Mouse (Mus musculus) erythroblast, adult 5-6 weeks (primary cell): ENCODE data around the gene Nrg4. TPM values are rescaled to one million over a fixed set of nuclear protein-coding genes. Genes with fewer than 3 reads are reported as not detected.

Source experiments
- ATAC-seq: replicated peaks from 2 replicates; pipeline ENCODE4 v1.8.0; 2016; ENCODE audit warnings: moderate number of reproducible peaks, mild to moderate bottlenecking, moderate TSS enrichment, inconsistent platforms; ENCODE audit not compliant: poor library complexity, low FRiP score, severe bottlenecking
- total RNA-seq, 2 experiments: library from RNA; stranded (forward) in 1 of 2; stranded (reverse) in 1 of 2; fragments of 150-400 nt in 1 of 2; fragments of 200-764, 138-1000 nt in 1 of 2; gene quantifications; 2 replicates each; pipeline versions ENCODE4 v1.2.3 to v1.2.4; 2015 to 2017; ENCODE audit warnings: low replicate concordance in 2 of 2

Nrg4 gene
- total RNA-seq, 2 experiments from 2014 or later: 1.7 to 2.1 TPM

DNA sequence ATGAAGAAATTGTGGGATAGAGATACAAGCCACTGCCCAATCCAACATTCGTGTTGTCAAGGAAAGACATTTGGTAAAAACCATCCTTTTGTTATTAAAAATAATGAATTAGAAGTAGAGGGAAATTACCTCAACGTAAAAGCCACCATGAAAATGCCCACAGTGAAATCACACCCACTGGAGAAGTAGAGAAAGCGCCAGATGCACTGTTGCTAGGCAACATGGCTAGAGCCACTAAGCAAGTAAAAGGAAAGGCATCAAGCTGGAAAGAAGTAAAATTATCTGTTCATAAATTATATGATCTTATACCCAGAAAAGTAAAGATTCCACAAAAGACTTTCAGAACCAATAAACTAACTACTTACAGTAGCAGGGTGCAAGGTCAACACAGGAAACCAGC is 100.4 kb downstream of the Nrg4 start:
- ATAC-seq: no peak

DNA sequence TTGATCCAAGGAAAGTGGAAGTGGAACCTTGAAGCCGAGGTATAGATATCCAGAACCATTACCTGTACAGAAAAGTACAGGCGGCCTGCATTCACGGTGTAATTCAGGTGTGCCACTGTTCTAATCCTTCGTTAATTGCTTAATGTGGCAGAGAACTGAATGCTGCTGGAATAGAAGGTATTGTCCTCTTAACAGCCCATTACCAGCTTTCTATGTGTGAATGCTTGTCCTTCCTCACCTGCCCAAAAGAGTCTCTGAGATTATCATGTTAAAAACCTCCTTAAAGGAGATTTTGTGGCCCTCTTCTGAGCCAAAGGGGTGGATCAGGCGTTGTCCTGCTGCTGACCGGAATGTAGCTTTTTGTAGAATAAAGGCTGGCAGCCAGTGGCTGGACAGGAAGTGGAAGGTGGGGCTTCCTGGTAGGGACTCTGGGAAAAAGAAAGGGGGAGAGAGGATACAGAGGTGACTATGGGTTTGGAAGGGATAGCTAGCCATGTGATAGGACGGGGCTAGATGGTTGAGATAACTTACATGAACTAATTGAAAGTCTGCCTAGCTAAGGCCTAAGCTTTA is 101.4 kb downstream of the Nrg4 start:
- no peak for ATAC-seq

DNA sequence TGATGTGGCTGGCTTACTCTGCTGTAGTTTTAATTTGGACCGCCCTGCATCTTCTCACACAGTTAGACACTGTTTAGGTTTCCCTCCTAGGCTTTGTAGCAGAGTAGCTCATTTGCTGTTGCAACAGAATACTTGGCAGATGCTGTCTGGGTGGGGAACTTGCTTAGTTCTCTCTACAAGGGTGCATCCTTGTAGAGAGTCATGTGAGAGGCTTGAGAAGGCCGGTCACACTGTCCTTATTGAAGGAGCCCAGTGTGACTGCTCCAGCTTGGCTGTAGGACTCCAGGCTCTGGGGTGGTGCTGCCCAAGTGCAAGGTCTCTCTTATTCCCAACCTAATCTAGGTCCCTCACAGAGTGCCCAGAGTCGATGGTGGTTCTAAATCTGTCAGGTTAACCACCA is 109.3 kb downstream of the Nrg4 start:
- no peak for ATAC-seq

DNA sequence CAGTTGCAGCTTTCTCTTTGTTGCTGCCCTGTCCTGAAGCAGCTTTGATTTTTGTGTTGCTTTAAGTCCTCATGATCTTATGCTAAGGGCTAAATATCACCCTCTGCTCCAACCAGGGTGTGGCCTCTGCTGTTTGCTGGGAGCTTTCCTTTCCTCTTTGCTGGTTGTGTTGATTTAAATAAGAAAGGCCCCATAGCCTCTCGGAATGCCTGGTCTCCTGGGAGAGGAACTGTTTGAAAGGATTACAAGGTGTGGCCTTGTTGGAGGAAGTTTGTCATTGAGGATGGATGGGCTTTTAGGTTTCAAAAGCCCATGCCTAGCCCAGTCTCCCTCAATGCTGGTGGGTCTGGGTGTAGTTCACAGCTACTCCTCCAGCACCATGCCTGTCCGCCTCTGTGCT is 110.6 kb downstream of the Nrg4 start:
- ATAC-seq: no peak

DNA sequence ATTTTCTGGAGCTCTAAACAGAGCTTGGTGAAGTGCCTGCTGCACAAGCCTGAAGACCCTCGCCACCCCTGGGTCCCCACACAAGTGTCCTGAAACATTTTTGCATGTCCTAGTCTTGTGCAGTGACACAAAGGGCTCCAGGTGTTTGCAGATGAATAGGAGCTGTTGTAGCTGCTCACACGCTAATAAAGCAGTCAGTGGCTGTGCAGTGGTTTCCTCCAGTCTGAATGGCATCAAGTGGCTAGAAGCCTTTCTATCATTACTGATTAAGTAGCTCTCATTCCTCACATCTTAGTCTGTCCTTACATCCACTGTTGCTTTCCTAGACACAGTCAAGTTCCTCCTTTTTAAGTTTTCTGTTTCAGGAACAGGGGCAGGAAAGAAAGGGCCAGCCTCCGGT is 111.0 kb downstream of the Nrg4 start:
- ATAC-seq: no peak

DNA sequence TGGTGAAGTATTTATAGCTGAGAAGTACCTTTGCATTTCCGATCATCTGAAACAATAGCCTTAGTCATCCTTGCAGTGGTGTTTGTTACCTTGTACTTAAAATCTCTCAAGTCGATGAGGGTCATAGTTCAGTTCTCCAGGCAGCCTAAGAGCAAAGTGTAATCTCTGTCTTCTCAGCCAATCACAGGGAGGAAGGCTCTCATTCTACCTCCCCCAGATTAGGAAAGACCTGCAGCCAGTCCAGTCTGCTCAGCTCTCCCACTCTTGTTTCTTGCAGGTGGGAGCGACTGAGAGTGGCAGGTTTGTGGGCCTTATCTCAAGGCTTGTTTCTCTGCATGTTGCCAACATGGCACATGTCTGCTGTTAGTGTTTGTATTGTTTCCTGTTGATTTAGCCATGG is 111.6 kb downstream of the Nrg4 start:
- no peak for ATAC-seq

DNA sequence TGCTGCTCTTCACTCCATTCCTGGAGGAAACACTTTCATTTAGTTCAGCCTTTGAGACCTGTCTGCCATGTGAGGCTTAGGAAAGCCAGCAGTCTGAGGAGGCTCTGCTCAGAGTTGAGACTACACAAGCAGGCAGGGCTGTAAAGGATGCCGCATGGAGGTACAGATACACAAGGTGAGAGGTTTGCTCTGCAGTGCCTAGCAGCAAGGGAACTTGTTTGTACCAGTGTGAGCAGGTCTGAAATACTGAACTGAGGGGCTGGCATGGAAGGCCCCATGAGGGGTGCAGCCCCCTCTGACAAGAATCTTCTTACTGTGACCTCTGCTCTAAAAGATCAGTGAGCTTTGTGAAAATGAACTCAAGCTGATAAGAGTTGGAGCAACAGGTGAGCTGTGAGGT is 113.2 kb downstream of the Nrg4 start:
- no peak for ATAC-seq

DNA sequence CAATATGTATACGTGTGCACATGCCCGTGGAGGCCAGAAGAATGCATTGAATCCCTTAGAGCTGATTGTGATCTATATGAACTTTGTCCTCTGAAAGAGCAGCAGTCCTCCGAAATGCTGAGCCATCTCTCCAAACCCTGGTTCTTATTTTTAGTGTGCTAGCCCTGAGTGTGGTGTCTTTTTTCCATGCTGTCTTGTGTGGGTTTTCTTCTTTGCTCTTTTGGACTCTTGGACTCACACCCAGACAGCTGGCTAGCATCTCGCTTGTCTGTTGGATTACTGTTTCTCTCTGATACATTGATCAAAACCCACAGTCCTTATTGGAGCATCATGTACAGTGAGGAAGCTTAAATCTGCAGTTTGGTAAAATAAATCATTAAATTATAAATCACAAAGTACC is 115.0 kb downstream of the Nrg4 start:
- no peak for ATAC-seq

DNA sequence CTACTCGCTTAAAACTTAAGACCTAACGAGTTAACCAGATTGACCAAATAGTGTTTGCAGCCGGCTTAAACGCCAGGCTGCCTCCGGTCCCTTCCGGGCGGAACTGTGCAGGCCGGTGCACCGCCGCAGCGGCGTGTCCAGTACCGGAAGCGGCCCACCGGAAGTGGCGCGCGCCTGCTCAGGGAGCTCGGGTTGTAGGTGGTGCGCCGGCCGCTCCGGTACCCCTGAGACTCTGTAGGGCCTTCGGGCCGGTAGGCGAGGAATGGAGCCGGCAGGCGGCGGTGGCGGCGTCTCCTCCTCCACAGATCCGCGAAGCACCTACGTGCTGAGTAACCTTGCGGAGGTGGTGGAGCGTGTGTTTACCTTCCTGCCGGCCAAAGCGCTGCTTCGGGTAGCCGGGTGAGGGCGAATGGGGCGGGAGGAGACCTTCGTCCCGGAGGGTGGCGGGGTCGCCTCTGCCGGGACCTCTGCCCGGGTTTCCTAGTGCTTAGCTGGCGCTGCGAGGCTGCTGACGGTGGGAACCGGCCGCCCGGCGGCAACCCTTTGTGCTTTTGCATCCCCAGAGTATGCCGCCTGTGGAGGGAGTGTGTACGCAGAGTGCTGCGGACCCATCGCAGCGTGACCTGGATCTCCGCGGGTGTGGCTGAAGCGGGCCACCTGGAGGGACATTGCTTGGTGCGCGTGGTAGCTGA is 117.7 kb downstream of the Nrg4 start, which contains the start of gene Fbxo22:
Gene Fbxo22 (plus strand): TSS at position 136 of the 692 bp plus-strand sequence.
- ATAC-seq: peak; percentile 96

DNA sequence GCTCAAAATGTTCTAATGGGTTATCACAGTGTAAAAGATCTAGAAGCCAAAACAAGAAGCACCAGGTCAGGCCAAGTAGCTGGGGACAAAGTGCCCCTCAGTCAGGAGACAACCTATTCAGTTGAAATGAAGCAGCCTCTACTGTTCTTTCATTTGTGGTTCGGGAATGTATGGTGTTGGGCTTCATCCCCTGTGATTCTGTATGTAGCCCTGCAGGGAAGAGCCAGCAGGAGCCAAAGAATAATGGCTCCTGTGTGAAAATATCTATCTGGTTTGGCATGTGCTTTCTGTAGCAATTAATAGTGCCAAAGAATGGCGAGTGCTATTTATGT is 118.2 kb downstream of the Nrg4 start:
- no peak for ATAC-seq

DNA sequence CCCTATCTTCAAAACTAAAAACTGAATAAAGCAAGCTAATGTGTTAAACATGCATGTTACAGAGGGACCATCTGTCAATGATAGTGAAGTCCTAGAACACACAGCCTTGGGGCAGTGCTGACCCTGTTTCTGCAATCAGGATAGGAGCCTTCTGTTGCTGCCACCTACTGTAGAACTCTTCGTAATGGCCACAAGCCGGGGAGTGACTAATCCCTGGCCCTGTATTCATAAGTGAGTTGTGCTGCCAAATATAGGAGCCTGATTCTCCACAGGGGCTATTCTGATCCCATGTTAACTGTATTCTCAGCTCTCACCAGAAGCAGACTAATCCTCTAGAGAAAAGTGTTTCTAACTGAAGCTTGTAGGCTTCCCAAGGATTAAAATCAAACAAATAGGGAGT is 127.3 kb downstream of the Nrg4 start:
- no peak for ATAC-seq

DNA sequence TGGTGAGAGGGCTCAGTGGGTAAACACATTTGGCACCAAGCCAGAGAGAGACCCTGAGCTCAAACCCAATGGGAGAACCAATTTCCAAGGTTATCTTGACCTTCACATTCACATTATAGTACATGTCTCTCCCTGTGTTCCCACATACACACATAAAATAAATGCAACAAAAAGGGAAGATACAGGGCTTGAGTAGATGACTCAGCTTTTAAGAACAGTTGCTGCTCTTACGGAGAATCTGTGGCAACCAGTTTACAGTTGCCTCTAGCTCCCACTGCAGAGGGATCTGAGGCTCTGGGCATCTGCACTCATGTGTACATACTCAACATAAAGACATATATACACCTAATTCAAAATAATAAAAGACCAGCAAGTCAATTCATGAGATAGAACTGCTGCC is 128.4 kb downstream of the Nrg4 start:
- ATAC-seq: no peak

DNA sequence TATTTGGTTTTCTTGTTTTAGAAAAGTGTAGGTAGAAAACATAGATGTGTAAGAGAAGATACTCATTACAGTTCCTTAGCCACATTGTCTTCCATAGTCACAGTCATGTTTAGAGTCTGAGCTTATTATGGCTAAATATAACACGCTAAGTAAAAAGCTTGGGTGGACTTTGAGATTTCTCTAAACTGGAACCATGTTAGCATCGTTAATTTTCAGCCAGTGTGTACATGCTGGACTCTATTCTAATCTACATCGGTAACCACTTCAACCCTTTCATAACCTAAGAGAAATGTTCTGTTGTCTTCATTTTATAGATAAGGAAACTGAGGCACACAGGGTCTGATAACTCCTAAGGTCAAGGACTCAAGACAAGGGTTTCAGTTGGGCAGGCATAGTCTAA is 130.8 kb downstream of the Nrg4 start:
- no peak for ATAC-seq

DNA sequence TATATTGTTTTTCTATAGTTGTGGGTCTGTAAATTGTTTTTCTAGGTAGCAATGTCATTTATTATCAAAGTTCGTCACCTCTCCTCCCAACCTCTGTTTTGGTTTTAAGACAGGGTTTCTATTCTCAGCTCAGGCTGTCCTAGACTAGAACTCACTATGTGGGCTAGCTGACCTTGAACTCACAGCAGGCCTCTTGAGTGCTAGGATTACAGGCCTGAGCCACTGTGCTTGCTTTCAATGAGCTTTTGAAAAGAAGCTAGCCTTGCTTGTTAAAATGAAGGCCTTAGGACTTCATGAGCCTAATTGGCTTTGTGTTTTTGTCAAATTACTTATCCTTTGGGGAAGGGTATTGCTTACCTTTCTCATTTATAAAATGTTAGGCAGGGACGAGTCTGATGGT is 152.4 kb downstream of the Nrg4 start:
- no peak for ATAC-seq

DNA sequence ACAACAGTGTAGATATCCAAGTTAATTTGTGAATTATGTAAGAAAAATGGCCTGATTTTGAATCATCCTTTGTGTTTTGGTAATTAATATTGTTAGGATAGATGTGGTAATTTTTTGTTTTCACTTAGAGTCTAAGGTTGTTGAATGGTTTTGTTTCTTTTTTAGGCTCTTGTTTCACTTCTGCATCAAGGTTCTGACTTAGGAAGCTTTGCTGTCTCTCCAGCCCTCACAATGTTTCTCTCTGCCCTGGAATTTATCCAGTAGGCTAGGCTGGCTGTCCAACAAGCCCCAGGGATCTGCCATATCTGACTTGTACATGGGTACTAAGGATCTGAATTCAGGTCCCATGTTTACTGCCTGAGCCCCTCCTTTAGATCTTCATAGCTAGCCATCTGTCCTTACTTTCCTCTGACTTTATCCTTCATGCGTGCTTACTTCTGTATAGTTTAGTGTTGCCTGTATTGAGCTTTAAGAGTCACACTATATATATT is 154.4 kb downstream of the Nrg4 start:
- no peak for ATAC-seq

DNA sequence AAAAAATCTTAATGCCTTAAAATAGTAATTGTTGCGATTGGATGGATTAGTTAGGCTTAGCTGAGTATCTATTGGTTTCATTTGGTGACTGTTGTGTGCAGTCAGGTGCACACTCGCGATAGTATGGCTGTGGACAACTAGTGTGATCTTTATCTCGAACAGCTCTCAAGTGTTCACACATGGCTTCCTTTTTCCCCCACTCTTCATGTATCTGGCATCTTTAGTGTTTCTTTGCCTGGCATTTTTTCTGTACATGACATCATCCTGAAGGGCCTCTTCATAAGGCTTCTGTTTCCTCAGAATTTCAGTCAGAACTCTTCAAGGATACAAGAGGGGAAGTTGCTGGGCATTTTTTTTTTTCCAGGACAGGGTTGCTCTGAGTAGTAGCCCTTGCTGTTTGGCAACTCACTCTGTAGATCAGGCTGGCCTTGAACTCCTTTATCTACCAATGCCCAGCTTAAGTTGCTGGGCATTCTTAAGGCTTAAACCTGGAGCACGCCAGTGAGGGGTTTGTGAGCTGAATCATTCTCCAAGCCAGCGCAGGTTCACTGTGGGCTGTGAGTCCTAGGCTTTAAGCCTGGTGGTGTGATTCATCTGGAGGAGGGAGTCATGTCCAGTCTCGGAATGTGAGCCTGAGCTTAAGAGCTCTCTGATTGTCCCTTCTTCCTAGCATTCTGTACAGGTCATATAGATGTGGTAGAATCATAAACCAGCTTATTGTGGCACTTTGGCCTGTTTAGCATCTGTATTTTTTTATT is 155.8 kb downstream of the Nrg4 start:
- no peak; the same call in 1 of the 2 replicates for ATAC-seq

Other genes starting within 250 kb of the Nrg4 start
- 9.6 and 11.1 TPM in 2 replicates for gene Ube2q2, start 178.0 kb downstream of the Nrg4 start, total RNA-seq (2015; ENCODE audit: low replicate concordance)
- gene Ube2q2, start 178.0 kb downstream of the Nrg4 start, total RNA-seq (2017; ENCODE audit: low replicate concordance): 10.9 and 15.4 TPM in 2 replicates
- 12.3 and 13.6 TPM in 2 replicates for gene Fbxo22, start 117.9 kb downstream of the Nrg4 start, total RNA-seq (2015; ENCODE audit: low replicate concordance)
- gene Fbxo22, start 117.9 kb downstream of the Nrg4 start, total RNA-seq (2017; ENCODE audit: low replicate concordance): 9.8 and 10.2 TPM in 2 replicates
- gene Tmem266, start 69 bp upstream of the Nrg4 start, total RNA-seq (2015; ENCODE audit: low replicate concordance): not detected in 2 replicates
- gene Tmem266, start 69 bp upstream of the Nrg4 start, total RNA-seq (2017; ENCODE audit: low replicate concordance): not detected in 2 replicates
- 37.2 and 39.2 TPM in 2 replicates for gene Etfa, start 185.4 kb upstream of the Nrg4 start, total RNA-seq (2015; ENCODE audit: low replicate concordance)
- gene Etfa, start 185.4 kb upstream of the Nrg4 start, total RNA-seq (2017; ENCODE audit: low replicate concordance): 14.1 and 32.3 TPM in 2 replicates
- not detected in 2 replicates for gene Isl2, start 211.8 kb upstream of the Nrg4 start, total RNA-seq (2015; ENCODE audit: low replicate concordance)
- gene Isl2, start 211.8 kb upstream of the Nrg4 start, total RNA-seq (2017; ENCODE audit: low replicate concordance): not detected in 2 replicates